Mouse (Mus musculus): ENCODE data around the gene Gm20388. TPM values are rescaled to one million over a fixed set of nuclear protein-coding genes. Genes with fewer than 3 reads are reported as not detected.

The Gm20388 gene
- polyA plus RNA-seq, 1 experiment from 2014 or later: not detected

DNA sequence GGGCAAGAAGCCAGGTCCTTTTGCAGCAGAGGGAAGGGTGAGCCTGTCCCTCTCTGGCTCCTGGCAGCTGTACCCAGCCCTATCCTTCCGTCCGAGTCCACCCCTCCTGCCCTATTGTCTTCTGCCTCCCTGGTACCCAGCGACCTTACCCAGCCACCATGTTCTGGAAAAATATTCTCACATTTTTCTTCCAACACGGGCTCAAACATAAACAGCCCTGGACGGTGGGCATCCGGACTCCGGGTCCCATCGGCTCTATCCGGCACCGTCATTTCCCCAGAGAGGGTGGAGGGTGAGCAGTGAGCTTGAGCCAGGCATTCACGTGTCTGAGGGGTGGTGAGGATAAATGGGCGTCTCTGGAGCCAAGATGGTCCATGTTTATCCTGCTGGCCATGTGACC, 920.0 kb downstream of the Gm20388 start:
- H3K9me3 ChIP-seq (replicated peaks): no peaks in the 10 kb centered on the region
- H3K27ac ChIP-seq: no peak overlapping the region
- H3K4me2 ChIP-seq: no peak overlapping the region
- no peak overlapping the region for H3K9ac ChIP-seq
- no peak overlapping the region for H3K4me3 ChIP-seq
- no peaks in the 10 kb centered on the region for H3K36me3 ChIP-seq
- H3K27me3 ChIP-seq: peaks cover 64% of the 10 kb centered on the region
- no peak for ATAC-seq (replicated peaks; ENCODE audit: insufficient number of reproducible peaks, insufficient read depth, low FRiP score, low read depth)
- WGBS: 66% methylated on average over 12 of the region's 12 CpGs
- H3K4me1 ChIP-seq (replicated peaks): peaks cover 16% of the 10 kb centered on the region

DNA sequence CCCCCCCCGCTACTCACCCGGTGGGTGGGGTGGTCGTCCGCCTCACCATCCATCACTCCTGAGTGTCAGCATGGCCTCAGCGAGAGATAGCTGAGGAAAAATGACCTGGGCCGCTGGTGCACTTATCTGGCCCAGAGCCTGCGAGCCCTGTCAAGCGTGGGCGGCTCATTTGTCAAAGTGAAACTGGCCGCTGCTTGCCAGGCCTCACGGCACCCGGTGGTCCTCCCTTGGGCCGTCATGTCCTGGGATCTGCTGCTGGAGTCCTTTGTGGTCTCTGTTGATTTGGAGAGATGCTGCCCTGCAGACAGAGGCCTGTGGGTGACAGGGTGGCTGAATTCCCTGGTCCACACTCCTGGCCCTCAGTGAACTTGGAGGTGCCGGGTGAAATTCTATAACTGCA, 921.4 kb downstream of the Gm20388 start:
- Histone ChIP-seq H3K4me2 (peak overlapping the region; percentile 60), H3K27ac (no peak overlapping the region), H3K4me1 (replicated peaks) (peaks cover 16% of the 10 kb centered on the region), H3K9ac (no peak overlapping the region), H3K27me3 (peaks cover 69% of the 10 kb centered on the region), H3K36me3 (no peaks in the 10 kb centered on the region), H3K9me3 (replicated peaks) (no peaks in the 10 kb centered on the region), H3K4me3 (peak overlapping the region; percentile 34)
- ATAC-seq (replicated peaks; ENCODE audit: insufficient number of reproducible peaks, insufficient read depth, low FRiP score, low read depth): 0 out of 2 replicates have a peak, but pooled peaks have one; percentile 19
- WGBS: 10% methylated on average over 14 of the region's 14 CpGs

DNA sequence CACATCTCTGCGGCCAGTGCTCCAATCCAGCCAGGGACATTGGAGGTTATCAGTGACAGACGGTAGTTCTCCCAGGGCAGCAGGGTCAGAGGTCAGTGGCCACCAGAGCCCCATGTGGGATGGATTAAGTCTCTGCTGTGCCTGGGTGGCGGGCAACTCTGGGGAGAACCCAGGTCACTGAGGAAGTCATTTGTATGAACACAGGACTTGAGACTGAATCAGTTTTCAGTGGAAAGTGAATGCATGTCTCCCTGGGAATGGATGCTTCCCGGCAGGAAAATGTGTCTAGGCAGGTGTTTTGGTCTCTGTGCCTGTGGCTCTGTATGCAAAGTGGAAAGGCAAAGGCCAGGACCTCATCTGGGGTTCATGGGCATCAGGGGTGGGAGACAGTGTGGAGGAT, 922.6 kb downstream of the Gm20388 start:
- H3K9ac ChIP-seq: no peak overlapping the region
- ATAC-seq (replicated peaks; ENCODE audit: insufficient number of reproducible peaks, insufficient read depth, low FRiP score, low read depth): no peak
- H3K4me3 ChIP-seq: no peak overlapping the region
- WGBS: 41% methylated on average over 4 of the region's 4 CpGs
- H3K27me3 ChIP-seq: peaks cover 57% of the 10 kb centered on the region
- no peak overlapping the region for H3K27ac ChIP-seq
- H3K9me3 ChIP-seq (replicated peaks): no peaks in the 10 kb centered on the region
- peaks cover 16% of the 10 kb centered on the region for H3K4me1 ChIP-seq (replicated peaks)
- no peaks in the 10 kb centered on the region for H3K36me3 ChIP-seq
- H3K4me2 ChIP-seq: no peak overlapping the region

DNA sequence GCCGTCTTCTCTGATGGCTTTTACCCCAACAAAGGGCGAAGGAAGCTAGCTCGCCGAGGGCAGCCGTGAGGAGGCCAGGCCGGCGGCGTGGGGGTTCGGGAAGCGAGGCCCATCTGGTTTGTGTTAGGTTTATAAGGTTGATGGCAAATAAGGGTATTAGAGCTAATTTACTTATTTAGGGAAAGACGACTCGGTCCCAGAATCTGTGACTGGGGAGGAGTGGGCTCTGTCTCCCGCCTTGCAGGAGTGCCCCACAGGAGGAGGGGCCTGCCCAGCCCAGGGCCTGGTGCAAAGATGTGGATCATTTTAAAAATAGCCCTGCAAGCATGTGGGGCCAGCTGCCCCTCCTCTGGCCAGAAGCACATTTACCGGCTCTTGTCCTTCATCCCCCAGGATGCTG, 928.4 kb downstream of the Gm20388 start:
- no peak overlapping the region for H3K4me2 ChIP-seq
- whole genome bisulfite sequencing: 67% methylated on average over 14 of the region's 14 CpGs
- ATAC-seq (replicated peaks; ENCODE audit: insufficient number of reproducible peaks, insufficient read depth, low FRiP score, low read depth): no peak
- H3K4me3 ChIP-seq: no peak overlapping the region
- H3K4me1 ChIP-seq (replicated peaks): peaks cover 9% of the 10 kb centered on the region
- no peaks in the 10 kb centered on the region for H3K36me3 ChIP-seq
- H3K27ac ChIP-seq: no peak overlapping the region
- H3K9me3 ChIP-seq (replicated peaks): no peaks in the 10 kb centered on the region
- H3K27me3 ChIP-seq: peaks cover 41% of the 10 kb centered on the region
- no peak overlapping the region for H3K9ac ChIP-seq

DNA sequence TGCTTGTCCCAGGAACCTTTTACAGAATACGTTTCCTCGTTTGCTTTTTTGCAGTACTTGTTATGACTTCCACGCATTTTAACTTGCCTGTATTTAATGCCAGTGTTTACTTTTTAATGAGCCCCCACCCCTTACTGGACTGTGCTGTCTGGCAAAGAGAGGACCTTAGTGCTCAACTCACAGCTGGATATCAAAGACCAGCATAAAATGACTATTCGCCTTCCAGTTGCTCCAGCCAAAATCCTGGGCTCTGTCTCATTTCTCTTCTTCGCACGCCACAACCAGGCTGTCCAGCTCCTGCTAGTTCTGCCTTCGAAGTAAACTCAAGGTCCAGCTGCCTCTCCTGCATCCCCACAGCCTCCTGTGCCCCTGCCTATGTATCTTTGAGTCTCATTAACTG, 932.4 kb downstream of the Gm20388 start:
- peaks cover 40% of the 10 kb centered on the region for H3K27me3 ChIP-seq
- no peak overlapping the region for H3K27ac ChIP-seq
- no peak overlapping the region for H3K9ac ChIP-seq
- 64% methylated on average over 7 of the region's 7 CpGs for WGBS
- no peaks in the 10 kb centered on the region for H3K36me3 ChIP-seq
- H3K4me2 ChIP-seq: no peak overlapping the region
- no peak for ATAC-seq (replicated peaks; ENCODE audit: insufficient number of reproducible peaks, insufficient read depth, low FRiP score, low read depth)
- peaks cover 15% of the 10 kb centered on the region for H3K4me1 ChIP-seq (replicated peaks)
- no peak overlapping the region for H3K4me3 ChIP-seq
- no peaks in the 10 kb centered on the region for H3K9me3 ChIP-seq (replicated peaks)

DNA sequence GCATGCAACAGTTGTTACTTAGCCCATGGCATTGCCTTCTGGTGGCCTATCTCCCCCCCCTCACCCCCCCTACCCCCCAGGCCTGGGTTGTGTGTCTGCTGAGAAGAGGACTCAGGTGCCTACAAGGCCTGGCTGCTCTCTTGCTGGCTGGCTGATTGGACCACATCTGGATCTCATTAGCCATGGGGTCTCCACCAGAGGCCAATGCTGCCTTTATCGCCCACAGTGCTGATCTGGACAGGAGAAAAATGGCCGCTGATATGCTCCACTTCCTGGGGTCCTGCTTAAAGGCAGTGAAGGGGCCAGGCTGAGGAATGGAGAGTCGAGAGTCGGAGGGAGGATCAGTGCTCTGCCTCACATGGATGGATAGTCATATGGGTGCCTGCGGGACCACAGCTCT, 935.4 kb downstream of the Gm20388 start:
- H3K4me1 ChIP-seq (replicated peaks): 0 out of 2 replicates have a peak, but pooled peaks cover 9% of the 10 kb centered on the region
- H3K4me3 ChIP-seq: no peak overlapping the region
- no peak overlapping the region for H3K27ac ChIP-seq
- no peak overlapping the region for H3K4me2 ChIP-seq
- 60% methylated on average over 5 of the region's 5 CpGs for WGBS
- no peak for ATAC-seq (replicated peaks; ENCODE audit: insufficient number of reproducible peaks, insufficient read depth, low FRiP score, low read depth)
- no peak overlapping the region for H3K9ac ChIP-seq
- no peaks in the 10 kb centered on the region for H3K36me3 ChIP-seq
- H3K27me3 ChIP-seq: peaks cover 47% of the 10 kb centered on the region
- H3K9me3 ChIP-seq (replicated peaks): no peaks in the 10 kb centered on the region

DNA sequence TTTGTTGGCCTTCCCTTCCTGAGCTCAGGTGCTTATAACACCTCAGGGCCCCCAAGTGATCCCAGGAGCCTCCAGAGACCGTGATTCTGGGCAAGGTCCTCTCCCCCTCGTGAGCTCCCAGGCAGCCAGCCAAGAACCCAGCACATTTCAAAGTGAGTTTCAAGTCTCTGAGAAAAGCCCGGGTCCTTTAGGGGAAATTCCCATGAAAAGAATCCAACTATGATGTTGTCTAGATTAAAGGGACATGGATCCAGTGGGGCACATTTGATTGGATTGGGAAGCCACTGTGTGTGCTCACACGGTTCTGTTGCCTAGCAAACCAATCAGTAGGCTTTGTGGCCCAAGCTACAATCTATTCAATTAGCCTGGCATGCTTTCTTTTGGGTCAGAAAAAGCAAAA, 936.6 kb downstream of the Gm20388 start:
- no peak overlapping the region for H3K9ac ChIP-seq
- no peak overlapping the region for H3K27ac ChIP-seq
- no peak for ATAC-seq (replicated peaks; ENCODE audit: insufficient number of reproducible peaks, insufficient read depth, low FRiP score, low read depth)
- H3K4me1 ChIP-seq (replicated peaks): 0 out of 2 replicates have a peak, but pooled peaks cover 9% of the 10 kb centered on the region
- H3K4me2 ChIP-seq: no peak overlapping the region
- H3K36me3 ChIP-seq: no peaks in the 10 kb centered on the region
- no peaks in the 10 kb centered on the region for H3K9me3 ChIP-seq (replicated peaks)
- WGBS: 10% methylated on average over 4 of the region's 4 CpGs
- peaks cover 36% of the 10 kb centered on the region for H3K27me3 ChIP-seq
- H3K4me3 ChIP-seq: no peak overlapping the region

DNA sequence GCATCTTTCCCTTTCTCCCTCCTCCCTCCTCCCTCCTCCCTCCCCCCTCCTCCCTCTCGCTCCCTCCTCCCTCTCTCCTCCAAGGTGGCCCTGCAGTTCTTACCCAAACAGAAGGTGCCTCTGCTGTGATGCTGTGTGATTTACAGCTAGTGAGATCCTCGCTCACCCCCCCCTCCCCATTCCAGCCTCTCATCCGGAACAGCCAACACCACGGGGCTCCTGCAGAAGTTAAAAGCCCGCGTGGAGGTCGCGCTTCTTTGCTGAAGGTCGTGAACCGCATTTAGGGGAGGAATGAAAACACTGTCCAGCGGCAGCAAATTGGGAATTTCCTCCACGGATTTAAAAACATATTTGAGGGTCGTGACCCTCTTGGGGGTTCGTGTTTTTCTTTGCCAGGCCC, 937.1 kb downstream of the Gm20388 start:
- ATAC-seq (replicated peaks; ENCODE audit: insufficient number of reproducible peaks, insufficient read depth, low FRiP score, low read depth): no peak
- H3K27me3 ChIP-seq: peaks cover 32% of the 10 kb centered on the region

DNA sequence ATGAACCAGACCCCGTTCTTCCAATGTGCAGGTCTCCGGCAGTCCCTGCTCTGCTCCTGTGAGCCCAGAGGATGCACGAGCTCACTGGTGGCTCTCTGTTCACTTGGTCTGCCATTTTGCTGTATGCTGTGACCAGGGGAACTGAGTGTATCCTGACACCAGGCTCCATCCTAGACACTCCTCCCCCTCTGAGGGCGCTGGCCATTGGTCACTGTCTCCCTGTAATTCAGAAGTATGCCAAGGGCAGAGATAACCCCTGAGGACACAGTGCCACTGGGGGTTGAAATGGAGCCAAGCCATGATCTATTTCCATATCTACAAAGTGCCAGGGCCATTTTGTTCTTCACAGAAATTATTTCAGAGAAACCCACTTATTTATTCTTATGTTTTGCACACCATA, 937.8 kb downstream of the Gm20388 start:
- WGBS: 70% methylated on average over 4 of the region's 4 CpGs
- ATAC-seq (replicated peaks; ENCODE audit: insufficient number of reproducible peaks, insufficient read depth, low FRiP score, low read depth): no peak
- H3K4me2 ChIP-seq: no peak overlapping the region
- no peak overlapping the region for H3K9ac ChIP-seq
- peaks cover 27% of the 10 kb centered on the region; the same call in 1 of the 2 replicates for H3K27me3 ChIP-seq
- H3K4me1 ChIP-seq (replicated peaks): 0 out of 2 replicates have a peak, but pooled peaks cover 9% of the 10 kb centered on the region
- H3K27ac ChIP-seq: no peak overlapping the region
- no peak overlapping the region for H3K4me3 ChIP-seq
- H3K36me3 ChIP-seq: no peaks in the 10 kb centered on the region
- H3K9me3 ChIP-seq (replicated peaks): no peaks in the 10 kb centered on the region

More for the DNA sequence above, 937.1 kb downstream of the Gm20388 start:
- 22% methylated on average over 12 of the region's 14 CpGs for WGBS
- H3K9ac ChIP-seq: no peak overlapping the region
- no peak overlapping the region for H3K27ac ChIP-seq
- H3K4me1 ChIP-seq (replicated peaks): 0 out of 2 replicates have a peak, but pooled peaks cover 9% of the 10 kb centered on the region
- H3K36me3 ChIP-seq: no peaks in the 10 kb centered on the region
- H3K4me3 ChIP-seq: no peak overlapping the region
- no peak overlapping the region for H3K4me2 ChIP-seq
- no peaks in the 10 kb centered on the region for H3K9me3 ChIP-seq (replicated peaks)

DNA sequence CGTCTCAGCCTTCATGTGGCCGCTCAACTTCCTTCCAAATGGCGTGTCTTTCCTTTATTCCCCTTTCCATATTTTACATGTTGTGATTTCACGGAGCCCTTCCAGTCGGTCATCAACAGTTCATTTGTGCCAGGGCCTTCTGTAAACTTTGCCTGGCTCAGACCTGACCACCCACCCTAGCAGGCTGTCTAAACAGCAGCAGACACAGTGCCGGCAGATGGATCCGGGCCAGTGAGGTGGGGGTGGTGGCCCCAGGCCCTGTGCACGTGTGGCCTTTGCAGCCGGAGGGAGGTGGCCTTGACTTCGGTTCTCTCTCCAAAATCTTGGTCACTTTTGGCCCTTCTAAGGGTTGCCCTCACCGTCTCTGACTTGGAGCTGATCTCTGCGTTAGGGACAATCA, 940.8 kb downstream of the Gm20388 start:
- Histone ChIP-seq H3K9ac (no peak overlapping the region), H3K27me3 (peaks cover 36% of the 10 kb centered on the region; the same call in 1 of the 2 replicates)

DNA sequence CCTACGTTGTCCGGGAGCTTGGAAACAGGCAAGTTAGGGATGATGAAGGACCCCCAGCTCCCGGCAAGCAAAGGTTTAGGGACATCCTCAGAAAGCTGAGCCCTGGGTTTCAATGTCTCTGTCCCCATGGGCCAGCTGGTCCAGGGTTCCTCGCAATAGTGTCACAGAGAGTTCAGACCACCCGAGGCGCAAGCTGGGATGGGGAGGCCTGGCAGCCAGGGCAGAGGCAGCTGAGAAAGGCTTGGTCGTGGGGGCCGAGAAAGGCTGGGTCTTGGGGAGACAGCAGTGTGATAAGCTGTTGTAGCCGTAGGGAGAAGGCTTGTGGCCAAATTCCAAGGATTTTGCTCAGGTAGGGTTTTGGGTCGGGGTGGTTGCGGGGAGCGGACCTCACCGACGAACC, 949.2 kb downstream of the Gm20388 start:
- H3K4me2 ChIP-seq: no peak overlapping the region
- no peaks in the 10 kb centered on the region for H3K36me3 ChIP-seq
- H3K27me3 ChIP-seq: peaks cover 68% of the 10 kb centered on the region
- no peak overlapping the region for H3K27ac ChIP-seq
- 40% methylated on average over 14 of the region's 14 CpGs for WGBS
- H3K9ac ChIP-seq: no peak overlapping the region
- H3K4me3 ChIP-seq: no peak overlapping the region
- peaks cover 18% of the 10 kb centered on the region for H3K4me1 ChIP-seq (replicated peaks)
- no peaks in the 10 kb centered on the region for H3K9me3 ChIP-seq (replicated peaks)
- no peak for ATAC-seq (replicated peaks; ENCODE audit: insufficient number of reproducible peaks, insufficient read depth, low FRiP score, low read depth)

More for the DNA sequence above, 940.8 kb downstream of the Gm20388 start:
- no peaks in the 10 kb centered on the region for H3K36me3 ChIP-seq
- no peak for ATAC-seq (replicated peaks; ENCODE audit: insufficient number of reproducible peaks, insufficient read depth, low FRiP score, low read depth)
- no peak overlapping the region for H3K4me2 ChIP-seq
- H3K4me1 ChIP-seq (replicated peaks): 0 out of 2 replicates have a peak, but pooled peaks cover 9% of the 10 kb centered on the region
- H3K4me3 ChIP-seq: no peak overlapping the region
- no peaks in the 10 kb centered on the region for H3K9me3 ChIP-seq (replicated peaks)
- 78% methylated on average over 12 of the region's 12 CpGs for WGBS
- no peak overlapping the region for H3K27ac ChIP-seq

DNA sequence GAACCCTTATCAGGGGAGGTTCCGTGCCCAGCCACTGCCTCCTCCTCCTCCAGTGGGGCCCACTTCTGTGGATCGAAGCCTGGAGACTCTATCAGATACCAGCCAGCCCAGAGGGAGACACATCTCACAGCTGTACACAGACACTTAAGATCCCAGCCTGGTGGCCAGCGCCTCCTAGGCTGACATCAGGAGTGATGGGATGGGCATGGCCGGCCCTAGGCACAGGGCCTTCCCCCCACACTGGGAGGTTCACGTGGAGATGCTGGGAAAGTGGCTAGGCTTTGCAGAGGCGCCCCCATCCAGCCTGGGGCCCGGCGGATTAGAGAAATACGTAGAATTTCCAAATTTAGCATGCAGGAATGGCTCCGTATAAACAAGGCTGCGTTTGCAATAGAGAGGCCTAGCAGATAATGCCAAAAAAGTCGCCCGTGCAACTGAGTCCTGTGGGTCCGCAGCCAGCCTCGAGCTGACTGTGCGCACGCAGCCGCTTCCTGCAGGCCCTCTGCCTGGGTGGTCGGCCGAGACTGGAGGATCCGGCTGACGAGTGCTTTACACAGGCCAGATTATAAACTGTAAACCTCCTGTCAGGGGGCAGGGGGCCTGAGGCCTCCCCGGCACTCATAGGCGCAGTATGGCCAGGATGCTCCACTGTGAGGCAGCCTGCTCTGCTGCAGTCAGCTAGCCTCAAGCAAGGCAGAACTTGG, 949.9 kb downstream of the Gm20388 start:
- no peak overlapping the region for H3K27ac ChIP-seq
- H3K4me3 ChIP-seq: no peak overlapping the region
- peak overlapping the region; percentile 37 for H3K4me2 ChIP-seq
- peaks cover 68% of the 10 kb centered on the region for H3K27me3 ChIP-seq
- 33% methylated on average over 24 of the region's 24 CpGs for WGBS
- no peaks in the 10 kb centered on the region for H3K36me3 ChIP-seq
- ATAC-seq (replicated peaks; ENCODE audit: insufficient number of reproducible peaks, insufficient read depth, low FRiP score, low read depth): no peak; the same call in 1 of the 2 replicates
- peaks cover 18% of the 10 kb centered on the region for H3K4me1 ChIP-seq (replicated peaks)
- no peaks in the 10 kb centered on the region for H3K9me3 ChIP-seq (replicated peaks)
- H3K9ac ChIP-seq: no peak overlapping the region
